Mouse (Mus musculus) intestine, postnatal 0 days (tissue): ENCODE measurements around the gene Slc45a3. TPM values are rescaled to one million over a fixed set of nuclear protein-coding genes. Genes with fewer than 3 reads are reported as not detected.

Experiments
- ATAC-seq: fragments of 200-750 bp; cut with Nextera tagmentation; 2 replicates; pipeline ENCODE4 v1.8.0; 2017; ENCODE audit warnings: mild to moderate bottlenecking, moderate TSS enrichment, moderate library complexity
- H3K27ac ChIP-seq: fragments of 300-500 bp; sonication (generic); 2 replicates; pipeline ENCODE4 v1.5.1; 2014; ENCODE audit warnings: mild to moderate bottlenecking, low read depth, low read length, moderate library complexity
- H3K27me3 ChIP-seq: fragments of 300-500 bp; sonication (generic); replicated peaks from 2 replicates; pipeline ENCODE4 v1.6.1; 2014; ENCODE audit warnings: low read length, mixed read lengths; ENCODE audit not compliant: control insufficient read depth, insufficient read depth
- H3K36me3 ChIP-seq: fragments of 300-500 bp; sonication (generic); 2 replicates; pipeline ENCODE4 v1.6.1; 2014; ENCODE audit warnings: mild to moderate bottlenecking, moderate library complexity; ENCODE audit not compliant: control insufficient read depth, insufficient read depth
- H3K4me1 ChIP-seq: fragments of 300-500 bp; sonication (generic); replicated peaks from 2 replicates; pipeline ENCODE4 v1.6.1; 2014; ENCODE audit warnings: antibody characterized with exemption, low read length, mixed read lengths; ENCODE audit not compliant: control insufficient read depth, insufficient read depth
- H3K4me2 ChIP-seq: fragments of 300-500 bp; sonication (generic); replicated peaks from 2 replicates; pipeline ENCODE4 v1.6.1; 2014; ENCODE audit warnings: low read depth, mild to moderate bottlenecking, moderate library complexity
- H3K4me3 ChIP-seq: fragments of 300-500 bp; sonication (generic); 2 replicates; pipeline ENCODE4 v1.5.1; 2014; ENCODE audit warnings: low read depth, low read length
- H3K9ac ChIP-seq: fragments of 300-500 bp; sonication (generic); 2 replicates; pipeline ENCODE4 v1.6.1; 2014; ENCODE audit warnings: mild to moderate bottlenecking, low read depth, low read length
- H3K9me3 ChIP-seq: fragments of 300-500 bp; sonication (generic); 2 replicates; pipeline ENCODE4 v1.6.1; 2016; ENCODE audit warnings: mixed run types; ENCODE audit not compliant: control insufficient read depth
- CTCF ChIP-seq: sonication (generic); IDR thresholded peaks from 2 replicates; pipeline ENCODE4 v1.5.1; 2016; ENCODE audit warnings: low read depth, mild to moderate bottlenecking, control low read depth, antibody characterized with exemption, moderate library complexity
- WGBS: fragments of 180-500 bp; shearing (Covaris S2); extraction: QIAGEN DNeasy Blood & Tissue Kit; methylation state at CpG from one replicate; pipeline ENCODE4 v1.1.7; 2014; 5-methylcytosine and 5-hydroxymethylcytosine counted together
- polyA plus RNA-seq: library from polyadenylated mRNA; unstranded; fragments of >200 nt; fragmentation: Nextera tagmentation; extraction: Ambion mirVana; gene quantifications from 2 replicates; pipeline ENCODE4 v1.2.1, GENCODE M21; 2015

Slc45a3 gene
- 2.5 and 2.7 TPM in 2 replicates for polyA plus RNA-seq

GRCm38 (mm10) chr1:131962606-131963084 lies at the start of gene Slc45a3:
Gene Slc45a3 (plus strand): TSS chr1:131962967.
- Histone ChIP-seq H3K4me3 (peak within 1 kb of the TSS; percentile 68), H3K9ac (peak within 1 kb of the TSS; percentile 42), H3K9me3 (no peaks in the 10 kb centered on the region), H3K36me3 (no peaks in the 10 kb centered on the region), H3K27me3 (peaks cover 42% of the 10 kb centered on the region), H3K27ac (no peak within 1 kb of the TSS), H3K4me1 (no peaks in the 10 kb centered on the region), H3K4me2 (peak within 1 kb of the TSS; percentile 100)
- ATAC-seq, result peak; percentile 28
- WGBS, result 1% methylated on average over 31 of the region's 35 CpGs
- no peak for TF ChIP-seq CTCF

- Histone ChIP-seq H3K27ac (peak overlapping the region; percentile 28; the same call in 1 of the 2 replicates), H3K9me3 (no peaks in the 10 kb centered on the region), H3K9ac (no peak overlapping the region), H3K27me3 (no peaks in the 10 kb centered on the region), H3K4me1 (no peaks in the 10 kb centered on the region), H3K4me3 (no peak overlapping the region), H3K36me3 (peaks cover 18% of the 10 kb centered on the region), H3K4me2 (no peak overlapping the region)
- no peak for ATAC-seq
- no peak for TF ChIP-seq CTCF
- WGBS, result 45% methylated on average over 6 of the region's 6 CpGs
These were observed 45.1 kb upstream of the Slc45a3 start for GRCm38 (mm10) chr1:131917634-131918033.

- 95% methylated on average over 2 of the region's 2 CpGs for WGBS
- no peaks in the 10 kb centered on the region for H3K4me1 ChIP-seq
- no peak overlapping the region for H3K27ac ChIP-seq
- peaks cover 31% of the 10 kb centered on the region for H3K36me3 ChIP-seq
- H3K27me3 ChIP-seq, result no peaks in the 10 kb centered on the region
- H3K4me3 ChIP-seq, result no peak overlapping the region
- no peak overlapping the region for H3K9ac ChIP-seq
- no peaks in the 10 kb centered on the region for H3K9me3 ChIP-seq
- TF ChIP-seq CTCF, result no peak
- no peak for ATAC-seq
- H3K4me2 ChIP-seq, result no peak overlapping the region
These were observed 43.7 kb upstream of the Slc45a3 start for GRCm38 (mm10) chr1:131919052-131919451.

- TF ChIP-seq CTCF, result no peak
- Histone ChIP-seq H3K4me1 (no peaks in the 10 kb centered on the region), H3K27me3 (no peaks in the 10 kb centered on the region), H3K4me3 (no peak overlapping the region), H3K36me3 (peaks cover 50% of the 10 kb centered on the region), H3K4me2 (no peak overlapping the region), H3K9ac (no peak overlapping the region), H3K9me3 (no peaks in the 10 kb centered on the region), H3K27ac (no peak overlapping the region)
- no peak for ATAC-seq
- WGBS, result 89% methylated on average over 3 of the region's 3 CpGs
These were observed 40.7 kb upstream of the Slc45a3 start for GRCm38 (mm10) chr1:131922100-131922499.

- no peak overlapping the region for H3K4me3 ChIP-seq
- no peak overlapping the region for H3K27ac ChIP-seq
- H3K4me2 ChIP-seq, result no peak overlapping the region
- no peak for TF ChIP-seq CTCF
- H3K4me1 ChIP-seq, result no peaks in the 10 kb centered on the region
- no peaks in the 10 kb centered on the region for H3K9me3 ChIP-seq
- 41% methylated on average over 2 of the region's 2 CpGs for WGBS
- H3K36me3 ChIP-seq, result peaks cover 21% of the 10 kb centered on the region; the same call in 1 of the 2 replicates
- H3K27me3 ChIP-seq, result no peaks in the 10 kb centered on the region
- ATAC-seq, result no peak
- H3K9ac ChIP-seq, result no peak overlapping the region
These were observed 29.3 kb upstream of the Slc45a3 start for GRCm38 (mm10) chr1:131933471-131933870.

- 53% methylated on average over 6 of the region's 6 CpGs for WGBS
- H3K9me3 ChIP-seq, result no peaks in the 10 kb centered on the region
- peaks cover 3% of the 10 kb centered on the region; the same call in 1 of the 2 replicates for H3K36me3 ChIP-seq
- no peaks in the 10 kb centered on the region for H3K27me3 ChIP-seq
- TF ChIP-seq CTCF, result peak; percentile 91
- H3K4me3 ChIP-seq, result no peak overlapping the region
- H3K4me2 ChIP-seq, result no peak overlapping the region
- ATAC-seq, result no peak
- H3K4me1 ChIP-seq, result 0 out of 2 replicates have a peak, but pooled peaks cover 3% of the 10 kb centered on the region
- H3K9ac ChIP-seq, result no peak overlapping the region
- no peak overlapping the region for H3K27ac ChIP-seq
These were observed 25.0 kb upstream of the Slc45a3 start for GRCm38 (mm10) chr1:131937659-131938305.
